Mouse (Mus musculus) stomach, postnatal 0 days (tissue): ENCODE measurements around the gene Nup107. TPM values are rescaled to one million over a fixed set of nuclear protein-coding genes. Genes with fewer than 3 reads are reported as not detected.
"Not testable (repeated sequence)": the region's sequence is repeated elsewhere in the genome, so short reads cannot be mapped to it uniquely, and the experiment has no call there.

Experiments
- ATAC-seq: fragments of 200-750 bp; cut with Nextera tagmentation; 2 replicates; pipeline ENCODE4 v1.8.0; 2017; ENCODE audit not compliant: low FRiP score, low TSS enrichment
- DNase-seq: peaks from one replicate; pipeline ENCODE4 v3.0.0-alpha.2; 2016; ENCODE audit warnings: low spot score
- H3K27ac ChIP-seq: fragments of 300-500 bp; sonication (generic); replicated peaks from 2 replicates; pipeline ENCODE4 v1.5.1; 2014; ENCODE audit warnings: mild to moderate bottlenecking, control low read depth
- H3K27me3 ChIP-seq: fragments of 300-500 bp; sonication (generic); 2 replicates; pipeline ENCODE4 v1.6.1; 2014; ENCODE audit warnings: low read length; ENCODE audit not compliant: control insufficient read depth, insufficient read depth
- H3K36me3 ChIP-seq: fragments of 300-500 bp; sonication (generic); 2 replicates; pipeline ENCODE4 v1.6.1; 2014; ENCODE audit warnings: low read length, mixed read lengths; ENCODE audit not compliant: control insufficient read depth, insufficient read depth
- H3K4me1 ChIP-seq: fragments of 300-500 bp; sonication (generic); replicated peaks from 2 replicates; pipeline ENCODE4 v1.6.1; 2014; ENCODE audit warnings: antibody characterized with exemption; ENCODE audit not compliant: control insufficient read depth, insufficient read depth
- H3K4me2 ChIP-seq: fragments of 300-500 bp; sonication (generic); replicated peaks from 2 replicates; pipeline ENCODE4 v1.6.1; 2014; ENCODE audit warnings: low read depth, mild to moderate bottlenecking, control low read depth, moderate library complexity
- H3K4me3 ChIP-seq: fragments of 300-500 bp; sonication (generic); 2 replicates; pipeline ENCODE4 v1.5.1; 2014; ENCODE audit warnings: low read depth, low read length, control low read depth
- H3K9ac ChIP-seq: fragments of 300-500 bp; sonication (generic); 2 replicates; pipeline ENCODE4 v1.6.1; 2014; ENCODE audit warnings: mild to moderate bottlenecking, low read length, control low read depth, mixed read lengths
- H3K9me3 ChIP-seq: fragments of 300-500 bp; sonication (generic); 2 replicates; pipeline ENCODE4 v1.6.1; 2016; ENCODE audit warnings: low read length; ENCODE audit not compliant: control insufficient read depth
- CTCF ChIP-seq: IDR thresholded peaks from 2 replicates; pipeline ENCODE4 v1.5.1; 2016; ENCODE audit warnings: antibody characterized with exemption, low read depth, mild to moderate bottlenecking, moderate library complexity
- EP300 ChIP-seq: optimal IDR thresholded peaks from 2 replicates; pipeline ENCODE3; 2016; ENCODE audit warnings: antibody characterized with exemption
- WGBS: fragments of 180-500 bp; shearing (Covaris S2); extraction: QIAGEN DNeasy Blood & Tissue Kit; methylation state at CpG from one replicate; pipeline ENCODE4 v1.1.7; 2014; 5-methylcytosine and 5-hydroxymethylcytosine counted together
- polyA plus RNA-seq: library from polyadenylated mRNA; unstranded; fragments of >200 nt; fragmentation: Nextera tagmentation; extraction: Ambion mirVana; gene quantifications from 2 replicates; pipeline ENCODE4 v1.2.1, GENCODE M21; 2015

Nup107 gene
- polyA plus RNA-seq, 1 experiment from 2014 or later = 16.5 TPM

DNA sequence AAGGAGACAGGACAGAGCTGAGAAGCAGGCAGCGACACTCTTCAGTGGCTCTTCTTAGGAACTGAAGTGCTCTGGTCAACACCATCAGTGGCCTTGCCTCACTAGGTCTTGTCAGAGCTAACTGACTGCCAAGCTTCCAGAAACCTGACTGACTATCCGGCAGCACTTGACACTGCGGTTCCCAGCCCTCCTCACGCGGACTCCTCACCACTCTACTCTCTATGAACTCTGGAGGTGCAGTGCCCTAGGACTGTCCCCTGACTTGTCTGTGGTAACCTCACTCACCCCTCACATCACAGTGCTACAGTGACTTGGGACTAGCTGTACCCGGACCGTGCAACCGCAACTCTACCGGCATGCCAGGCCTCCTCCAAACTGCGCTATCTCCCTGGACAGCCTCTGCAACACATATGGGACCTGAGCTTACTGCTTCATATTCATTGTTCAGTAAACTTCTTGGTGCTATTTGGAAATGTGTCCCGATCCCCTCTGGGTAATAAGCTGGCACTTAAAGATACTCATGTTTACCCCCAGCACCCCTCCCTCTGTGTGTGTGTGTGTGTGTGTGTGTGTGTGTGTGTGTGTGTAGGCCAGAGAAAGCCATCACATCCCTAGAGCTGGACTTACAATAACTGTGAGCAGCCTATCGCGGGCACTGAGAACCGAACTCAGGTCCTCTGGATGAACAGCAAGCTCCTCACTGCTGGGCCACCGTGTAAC lies 53.4 kb downstream of the Nup107 start:
- H3K4me2 ChIP-seq = no peak overlapping the region
- ATAC-seq = no peak

DNA sequence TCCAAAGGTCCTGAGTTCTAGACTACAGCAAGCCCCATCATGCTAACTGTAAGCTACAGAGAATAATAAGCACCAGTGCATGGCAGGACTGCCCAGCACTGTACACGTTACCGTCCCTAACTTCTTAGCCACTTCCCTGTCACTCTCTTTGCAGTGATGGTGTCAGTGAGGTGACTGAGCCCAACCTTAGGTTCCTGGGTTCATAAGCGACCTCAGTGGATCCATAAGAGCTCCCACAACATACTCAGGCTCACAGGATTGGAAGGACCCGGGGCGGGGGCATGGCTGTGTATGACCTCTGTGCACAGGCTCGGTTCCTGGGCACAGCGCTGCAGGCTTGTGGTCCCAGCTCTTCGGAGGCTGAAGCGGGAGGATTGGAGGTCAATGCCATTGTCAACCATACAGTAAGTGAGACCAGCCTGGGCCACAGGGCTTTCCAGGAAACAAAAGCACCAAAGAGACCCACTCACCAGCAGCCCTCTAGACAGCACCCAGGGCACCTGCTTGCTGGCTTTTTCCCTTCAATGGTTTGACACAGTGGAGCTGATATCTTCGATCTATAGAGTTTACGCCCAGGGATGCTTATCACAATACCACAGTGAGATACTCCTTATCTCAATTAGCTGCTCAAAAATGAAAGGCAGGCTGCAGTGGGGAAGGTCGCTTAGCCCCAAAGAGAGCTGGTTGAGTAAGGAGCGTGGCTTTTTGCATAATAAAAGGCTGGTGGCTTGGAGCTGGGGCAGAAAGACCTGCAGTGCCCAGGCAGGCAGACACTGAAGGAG lies 54.2 kb downstream of the Nup107 start:
- H3K36me3 ChIP-seq = 0 out of 2 replicates have a peak, but pooled peaks cover 3% of the 10 kb centered on the region
- H3K4me3 ChIP-seq = no peak overlapping the region
- 88% methylated on average over 13 of the region's 13 CpGs for WGBS
- ATAC-seq (no peak), DNase-seq (no peak)
- no peak overlapping the region; the same call in 1 of the 2 replicates for H3K27ac ChIP-seq
- H3K9ac ChIP-seq = no peak overlapping the region
- no peaks in the 10 kb centered on the region for H3K4me1 ChIP-seq
- no peak overlapping the region for H3K4me2 ChIP-seq
- H3K9me3 ChIP-seq = no peaks in the 10 kb centered on the region
- H3K27me3 ChIP-seq = no peaks in the 10 kb centered on the region
- TF ChIP-seq CTCF (no peak), EP300 (no peak)

More for the DNA sequence above, 53.4 kb downstream of the Nup107 start:
- no peak overlapping the region for H3K27ac ChIP-seq
- 0 out of 2 replicates have a peak, but pooled peaks cover 3% of the 10 kb centered on the region for H3K36me3 ChIP-seq
- H3K4me1 ChIP-seq = no peaks in the 10 kb centered on the region
- H3K9ac ChIP-seq = no peak overlapping the region
- no peaks in the 10 kb centered on the region for H3K27me3 ChIP-seq
- WGBS = 92% methylated on average over 15 of the region's 15 CpGs
- TF ChIP-seq CTCF = no peak
- TF ChIP-seq EP300 = no peak
- no peak for DNase-seq
- H3K9me3 ChIP-seq = no peaks in the 10 kb centered on the region
- no peak overlapping the region for H3K4me3 ChIP-seq

DNA sequence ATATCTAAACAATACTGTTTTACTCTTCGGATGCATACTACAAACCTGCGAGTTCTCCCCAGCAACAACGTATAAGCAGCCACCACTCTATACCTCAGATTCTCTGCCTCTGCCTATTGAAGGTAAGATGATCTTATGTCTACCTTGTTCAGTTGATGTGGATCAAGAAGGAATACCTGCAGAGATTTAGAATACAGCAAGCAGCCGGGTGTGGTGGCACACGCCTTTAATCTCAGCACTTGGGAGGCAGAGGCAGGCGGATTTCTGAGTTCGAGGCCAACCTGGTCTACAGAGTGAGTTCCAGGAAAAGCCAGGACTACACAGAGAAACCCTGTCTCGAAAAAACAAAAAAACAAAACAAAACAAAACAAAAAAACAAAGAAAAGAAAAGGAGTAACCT lies 55.0 kb downstream of the Nup107 start:
- not testable (repeated sequence) for H3K27ac ChIP-seq, H3K4me1 ChIP-seq, ATAC-seq, H3K4me3 ChIP-seq, H3K27me3 ChIP-seq, H3K9me3 ChIP-seq, H3K4me2 ChIP-seq, H3K36me3 ChIP-seq, H3K9ac ChIP-seq, DNase-seq
- 89% methylated on average over 8 of the region's 8 CpGs for WGBS

DNA sequence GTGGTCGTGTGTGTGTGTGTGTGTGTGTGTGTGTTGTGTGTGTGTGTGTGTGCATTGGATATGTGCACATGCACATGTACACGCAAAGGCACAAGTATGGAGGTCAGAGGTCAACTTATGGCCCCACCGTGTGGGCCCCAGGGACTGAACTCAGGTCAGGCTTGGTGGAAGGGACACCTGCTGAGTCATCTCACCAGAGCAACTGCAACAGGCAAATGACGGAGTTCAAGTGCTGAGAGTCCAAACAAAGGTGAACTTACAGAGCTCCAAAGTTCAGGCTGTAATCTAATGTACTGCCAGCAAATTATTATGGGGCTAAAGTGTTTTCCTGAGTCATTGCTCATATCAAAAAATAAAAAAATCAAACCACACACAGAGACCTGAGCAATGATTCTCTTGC lies 55.4 kb downstream of the Nup107 start:
- Histone ChIP-seq H3K27ac (no peak overlapping the region), H3K27me3 (no peaks in the 10 kb centered on the region), H3K4me2 (no peak overlapping the region), H3K4me1 (no peaks in the 10 kb centered on the region), H3K9ac (no peak overlapping the region), H3K4me3 (no peak overlapping the region), H3K36me3 (0 out of 2 replicates have a peak, but pooled peaks cover 3% of the 10 kb centered on the region), H3K9me3 (no peaks in the 10 kb centered on the region)
- TF ChIP-seq EP300 (no peak), CTCF (no peak)
- peak; percentile 80 for ATAC-seq
- peak; percentile 61 for DNase-seq
- 67% methylated on average over 4 of the region's 4 CpGs for WGBS

DNA sequence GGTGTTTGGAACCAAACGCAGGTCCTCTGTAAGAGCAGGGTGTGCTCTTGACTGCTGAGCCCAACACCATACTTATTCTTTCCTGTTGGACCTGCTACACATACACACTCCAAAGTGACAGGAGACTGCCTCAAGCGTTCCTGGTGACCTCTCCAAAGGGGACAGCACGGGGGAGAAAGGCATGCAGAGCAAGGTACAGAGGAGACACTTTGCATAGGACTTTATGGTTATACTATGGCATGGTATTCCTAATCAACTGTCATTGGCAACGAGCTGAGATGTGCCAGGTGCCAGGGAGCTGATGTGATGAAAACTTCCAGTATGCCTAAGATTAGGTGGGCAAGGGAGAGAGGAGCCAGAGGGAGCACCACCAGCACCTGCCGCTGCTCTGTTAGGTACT lies 55.9 kb downstream of the Nup107 start:
- Histone ChIP-seq H3K4me1 (no peaks in the 10 kb centered on the region), H3K27ac (no peak overlapping the region), H3K36me3 (0 out of 2 replicates have a peak, but pooled peaks cover 3% of the 10 kb centered on the region), H3K4me3 (no peak overlapping the region), H3K27me3 (no peaks in the 10 kb centered on the region), H3K9me3 (no peaks in the 10 kb centered on the region), H3K9ac (no peak overlapping the region), H3K4me2 (no peak overlapping the region)
- DNase-seq = no peak
- no peak for ATAC-seq
- 90% methylated on average over 5 of the region's 5 CpGs for WGBS
- TF ChIP-seq CTCF (no peak), EP300 (no peak)

DNA sequence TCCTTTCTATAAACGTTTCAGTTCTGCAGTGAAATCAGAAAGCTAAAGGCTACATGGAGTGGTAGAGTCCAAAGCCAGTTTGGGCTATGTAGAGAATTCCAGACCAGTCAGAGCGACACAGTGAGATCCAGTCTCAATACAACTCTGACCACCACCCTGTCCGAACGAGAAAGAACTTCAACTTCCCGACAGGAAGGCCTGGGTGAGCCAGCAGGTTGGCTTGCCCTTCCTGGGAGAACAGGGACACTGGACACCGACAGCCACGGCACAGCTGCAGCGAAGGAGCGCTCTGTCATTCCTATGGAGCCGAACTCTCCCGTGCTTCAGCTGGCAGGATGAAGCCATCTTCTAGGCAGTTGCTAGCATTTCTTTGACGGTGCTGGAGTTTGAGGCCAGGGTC lies 57.1 kb downstream of the Nup107 start:
- H3K4me2 ChIP-seq, H3K27ac ChIP-seq, H3K9me3 ChIP-seq, H3K27me3 ChIP-seq, H3K9ac ChIP-seq, H3K36me3 ChIP-seq, ATAC-seq, H3K4me3 ChIP-seq, H3K4me1 ChIP-seq, DNase-seq: not testable (repeated sequence)
- 84% methylated on average over 11 of the region's 12 CpGs for WGBS

DNA sequence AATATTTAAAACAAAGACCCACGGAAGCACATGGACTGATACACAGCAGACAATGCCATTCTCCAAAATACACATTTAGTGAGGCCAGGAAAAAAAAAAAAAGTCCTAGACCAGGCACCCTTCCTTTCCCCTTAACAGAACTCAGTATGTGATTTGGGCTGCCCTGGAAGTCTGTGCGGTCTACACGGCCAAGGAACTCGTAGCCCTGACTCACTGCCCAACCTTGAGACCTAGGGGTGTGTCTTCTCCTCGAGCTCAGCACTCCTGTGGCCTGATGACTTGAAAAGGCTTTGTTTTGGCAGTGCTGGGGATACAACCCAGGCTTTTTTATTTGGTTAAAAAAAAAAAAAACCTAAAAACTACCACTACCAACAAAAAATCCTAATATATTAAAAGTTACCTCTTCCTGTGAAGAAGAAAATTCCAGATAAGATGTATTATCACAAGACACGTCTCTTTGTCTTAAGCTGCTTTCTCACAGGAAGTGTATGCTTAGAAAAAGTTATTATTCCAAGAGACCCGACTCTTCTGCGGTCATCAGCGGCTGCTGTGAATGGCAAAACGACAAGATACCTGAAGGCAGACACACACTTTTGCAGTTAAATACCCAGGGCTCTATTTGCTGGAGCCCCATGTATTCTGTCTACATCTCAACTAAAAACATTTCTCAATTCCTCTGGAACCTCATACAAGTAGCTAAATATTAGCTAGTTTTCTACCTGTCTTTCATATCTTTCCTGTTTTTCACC lies 58.2 kb downstream of the Nup107 start:
- H3K9ac ChIP-seq, H3K9me3 ChIP-seq, H3K36me3 ChIP-seq, H3K4me3 ChIP-seq, DNase-seq, ATAC-seq, H3K4me2 ChIP-seq, H3K27ac ChIP-seq, H3K4me1 ChIP-seq, H3K27me3 ChIP-seq: not testable (repeated sequence)
- WGBS = 59% methylated on average over 9 of the region's 10 CpGs

DNA sequence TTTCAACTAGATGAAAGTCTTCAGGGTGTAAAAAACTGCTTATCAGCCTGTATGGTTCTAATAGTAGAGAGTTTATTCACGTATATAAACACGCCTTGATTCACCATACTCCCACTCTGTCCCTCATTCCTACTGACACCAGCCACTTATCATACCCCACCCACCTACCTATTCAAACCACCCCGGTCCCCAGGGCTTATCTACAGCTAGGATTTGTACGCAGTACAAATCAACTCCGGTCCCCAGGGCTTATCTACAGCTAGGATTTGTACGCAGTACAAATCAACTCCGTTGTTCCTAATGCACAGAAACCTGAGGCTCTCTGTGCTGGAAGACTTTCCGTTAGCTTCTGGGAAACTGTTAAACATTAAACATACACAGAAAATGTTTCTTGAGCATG lies 58.9 kb downstream of the Nup107 start:
- not testable (repeated sequence) for H3K9me3 ChIP-seq, H3K4me1 ChIP-seq, ATAC-seq, H3K27ac ChIP-seq, H3K9ac ChIP-seq, H3K27me3 ChIP-seq, H3K4me2 ChIP-seq, H3K36me3 ChIP-seq, H3K4me3 ChIP-seq, DNase-seq
- 34% methylated on average over 7 of the region's 8 CpGs for WGBS
